Mouse (Mus musculus) lung, adult 2 months (tissue): ENCODE measurements around the gene D1Pas1. TPM values are rescaled to one million over a fixed set of nuclear protein-coding genes. Genes with fewer than 3 reads are reported as not detected.

Experiments used
- DNase-seq: peaks from one replicate; pipeline ENCODE4 v3.0.0; 2022
- H3K4me1 ChIP-seq: fragments of 200-500 bp; 2 replicates; pipeline ENCODE4 v1.6.1; 2011; ENCODE audit warnings: low read length; ENCODE audit not compliant: control insufficient read depth, insufficient read depth
- H3K4me3 ChIP-seq: fragments of 200-500 bp; replicated peaks from 2 replicates; pipeline ENCODE3; 2011; ENCODE audit warnings: low read depth, mild to moderate bottlenecking, control low read depth, low read length; ENCODE audit errors: extremely low read depth
- CTCF ChIP-seq: fragments of 200-500 bp; IDR thresholded peaks from 2 replicates; pipeline ENCODE4 v1.5.1; 2011; ENCODE audit warnings: mild to moderate bottlenecking, low read length, control low read depth; ENCODE audit not compliant: insufficient read depth
- POLR2A ChIP-seq: fragments of 200-500 bp; IDR thresholded peaks from 2 replicates; pipeline ENCODE4 v1.6.1; 2011; ENCODE audit warnings: low read depth, mild to moderate bottlenecking, control low read depth, low read length, borderline replicate concordance; ENCODE audit errors: extremely low read depth
- WGBS: fragments of 180-500 bp; shearing (Covaris S2); methylation state at CpG from one replicate; pipeline ENCODE4 v1.1.7; 2018; 5-methylcytosine and 5-hydroxymethylcytosine counted together
- polyA plus RNA-seq: library from polyadenylated mRNA; depleted of rRNA; stranded (reverse); fragments of >200 nt; gene quantifications from 2 replicates; pipeline ENCODE4 v1.2.3, GENCODE M21; 2012

The D1Pas1 gene
- polyA plus RNA-seq, 1 experiment: not detected

DNA sequence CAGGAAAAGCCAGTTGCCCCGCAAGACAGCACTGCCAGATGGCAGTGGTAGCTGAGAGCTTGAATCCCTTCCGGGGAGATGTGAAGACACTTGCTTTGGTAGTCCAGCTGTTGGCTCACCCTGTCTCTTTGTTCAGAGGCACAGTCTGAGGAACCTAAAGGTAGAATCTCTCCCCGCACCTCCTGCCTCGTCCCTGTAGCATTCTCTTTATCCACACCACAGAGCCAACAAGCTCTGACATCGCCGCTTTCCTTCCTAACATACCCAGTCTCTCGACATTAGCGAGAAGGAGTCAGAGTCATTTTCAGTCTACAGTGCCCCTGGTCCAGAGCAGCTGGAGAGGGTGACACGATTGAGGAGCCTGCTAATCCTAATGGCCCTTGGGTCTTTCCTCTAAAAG is 18.9 kb downstream of the D1Pas1 start:
- TF ChIP-seq CTCF: no peak
- no peak for TF ChIP-seq POLR2A
- H3K4me1 ChIP-seq: no peaks in the 10 kb centered on the region
- no peak overlapping the region for H3K4me3 ChIP-seq
- DNase-seq: no peak
- 69% methylated on average over 9 of the region's 9 CpGs for WGBS

DNA sequence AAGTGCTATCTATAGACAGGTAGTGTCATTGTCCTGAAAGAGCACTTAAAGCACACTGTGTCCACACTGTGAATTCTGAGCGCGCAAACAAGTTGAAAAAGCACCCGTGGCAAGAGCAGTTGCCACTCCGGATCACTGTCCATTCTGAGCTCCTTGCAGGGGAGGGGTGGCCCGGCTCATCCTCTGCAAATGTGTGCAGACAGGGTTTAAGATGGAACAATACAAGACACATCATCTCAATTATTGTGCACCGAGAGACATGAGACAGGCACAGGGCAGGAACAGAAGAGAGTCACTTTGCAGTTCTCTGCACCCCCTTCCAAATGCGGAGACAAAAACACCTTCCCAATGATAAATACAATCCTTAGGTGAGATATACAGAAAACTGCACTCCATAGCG is 19.3 kb downstream of the D1Pas1 start:
- no peak overlapping the region for H3K4me3 ChIP-seq
- H3K4me1 ChIP-seq: no peaks in the 10 kb centered on the region
- TF ChIP-seq CTCF (no peak), POLR2A (no peak)
- no peak for DNase-seq
- 79% methylated on average over 8 of the region's 8 CpGs for WGBS

DNA sequence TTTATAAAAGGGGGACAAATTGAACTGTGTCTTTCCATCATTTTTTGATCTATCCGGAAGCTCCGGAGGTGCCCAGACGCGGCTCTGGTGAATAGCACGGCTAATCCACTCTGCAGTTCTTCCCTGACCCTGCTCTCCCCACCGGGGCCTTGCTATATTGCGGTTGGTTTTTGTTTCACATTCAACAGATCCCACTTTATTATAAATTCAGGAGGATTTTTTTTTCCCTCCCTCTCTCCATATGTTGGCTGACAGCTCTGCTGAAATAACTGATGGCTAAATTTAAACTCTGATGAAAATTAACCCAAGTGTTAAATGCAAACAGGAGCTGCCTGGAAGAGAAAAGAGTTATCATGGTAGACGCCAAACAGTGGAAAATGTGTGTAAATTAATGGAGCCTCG is 21.1 kb downstream of the D1Pas1 start:
- 84% methylated on average over 9 of the region's 9 CpGs for WGBS
- H3K4me3 ChIP-seq: no peak overlapping the region
- TF ChIP-seq CTCF (no peak), POLR2A (no peak)
- no peak for DNase-seq
- H3K4me1 ChIP-seq: no peaks in the 10 kb centered on the region

DNA sequence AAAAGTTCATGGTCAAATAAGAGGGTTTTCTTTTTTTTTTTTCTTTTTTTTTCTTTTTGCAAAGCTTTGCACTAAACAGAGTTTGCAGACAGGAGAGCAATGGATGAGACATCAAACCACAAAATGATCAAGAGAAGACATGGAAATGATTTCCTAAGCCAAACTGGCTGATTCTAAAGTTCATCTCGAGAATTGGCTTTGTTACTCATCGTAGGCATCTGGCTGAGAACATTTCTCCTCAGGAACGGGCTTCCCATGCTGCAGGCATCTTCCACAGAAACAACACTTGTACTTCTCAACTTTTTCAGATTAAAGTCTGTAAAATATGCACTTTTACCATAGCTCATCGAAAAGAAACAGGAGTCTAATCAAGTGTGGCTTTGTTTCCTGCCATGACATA is 21.6 kb downstream of the D1Pas1 start:
- TF ChIP-seq POLR2A (no peak), CTCF (no peak)
- no peak for DNase-seq
- 81% methylated on average over 4 of the region's 4 CpGs for WGBS
- no peaks in the 10 kb centered on the region for H3K4me1 ChIP-seq
- H3K4me3 ChIP-seq: no peak overlapping the region

GRCm38 (mm10) chr1:186991473-186991872 is 24.3 kb downstream of the D1Pas1 start:
- Histone ChIP-seq H3K4me1 (no peaks in the 10 kb centered on the region), H3K4me3 (no peak overlapping the region)
- no peak for TF ChIP-seq POLR2A
- TF ChIP-seq CTCF: no peak
- WGBS: 74% methylated on average over 6 of the region's 6 CpGs
- DNase-seq: no peak

GRCm38 (mm10) chr1:186992113-186992512 is 24.9 kb downstream of the D1Pas1 start:
- TF ChIP-seq CTCF (no peak), POLR2A (no peak)
- 94% methylated on average over 3 of the region's 3 CpGs for WGBS
- DNase-seq: no peak
- Histone ChIP-seq H3K4me1 (no peaks in the 10 kb centered on the region), H3K4me3 (no peak overlapping the region)

DNA sequence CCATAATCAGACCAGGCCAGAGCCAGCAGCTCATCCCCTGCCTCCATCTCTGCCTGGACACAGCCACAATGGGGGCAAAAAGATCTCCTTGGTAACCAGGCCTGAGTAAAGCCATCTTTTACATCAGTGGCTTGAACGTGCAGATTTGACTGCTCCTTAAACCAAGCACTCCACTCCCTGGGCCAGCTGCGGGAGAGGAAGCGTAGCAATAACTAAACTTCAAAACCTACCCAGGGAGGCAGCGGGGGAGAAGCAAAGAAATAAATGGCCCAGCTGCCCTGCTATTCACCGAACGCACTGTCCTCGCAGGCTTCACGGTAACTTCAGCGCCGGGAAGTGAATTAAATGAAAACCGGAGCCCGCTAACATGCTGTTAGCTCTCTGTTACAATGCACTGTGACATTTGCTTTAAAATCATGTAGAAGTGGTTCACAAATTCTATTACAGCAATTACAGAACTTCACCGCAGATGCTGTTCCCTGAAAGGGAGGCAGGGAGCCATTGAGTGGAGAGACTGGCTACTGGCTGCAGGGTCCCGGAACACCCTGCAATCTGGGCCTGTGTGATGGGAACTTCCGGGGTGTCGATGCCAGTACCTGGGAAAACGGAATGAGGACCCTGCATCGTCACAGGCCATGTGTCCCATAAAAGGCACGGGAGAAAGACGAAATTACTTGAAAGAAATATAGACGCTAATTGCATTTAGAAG is 30.5 kb downstream of the D1Pas1 start:
- 92% methylated on average over 21 of the region's 21 CpGs for WGBS
- Histone ChIP-seq H3K4me3 (no peak overlapping the region), H3K4me1 (no peaks in the 10 kb centered on the region)
- DNase-seq: no peak
- TF ChIP-seq CTCF: no peak
- no peak for TF ChIP-seq POLR2A

GRCm38 (mm10) chr1:187003441-187003861 is 36.2 kb downstream of the D1Pas1 start:
- DNase-seq: no peak
- WGBS: 73% methylated on average over 7 of the region's 7 CpGs
- no peak overlapping the region for H3K4me3 ChIP-seq
- TF ChIP-seq POLR2A (no peak), CTCF (no peak)
- H3K4me1 ChIP-seq: no peaks in the 10 kb centered on the region

- no peak overlapping the region for H3K4me3 ChIP-seq
- WGBS: 96% methylated on average over 1 of the region's 1 CpGs
- no peak for DNase-seq
- no peaks in the 10 kb centered on the region for H3K4me1 ChIP-seq
- no peak for TF ChIP-seq POLR2A
- no peak for TF ChIP-seq CTCF
Observed at GRCm38 (mm10) chr1:187004306-187004705, 37.1 kb downstream of the D1Pas1 start.

GRCm38 (mm10) chr1:187006227-187006925 is 39.2 kb downstream of the D1Pas1 start:
- TF ChIP-seq POLR2A (no peak), CTCF (no peak)
- 70% methylated on average over 14 of the region's 14 CpGs for WGBS
- no peaks in the 10 kb centered on the region for H3K4me1 ChIP-seq
- DNase-seq: no peak
- H3K4me3 ChIP-seq: no peak overlapping the region
